Mouse (Mus musculus) lung, embryonic 16.5 days (tissue): Measurements from ENCODE around the gene Plekha3. TPM values are rescaled to one million over a fixed set of nuclear protein-coding genes. Genes with fewer than 3 reads are reported as not detected.

Source experiments
- polyA plus RNA-seq: library from polyadenylated mRNA; unstranded; fragments of >200 nt; fragmentation: Nextera tagmentation; extraction: Ambion mirVana; gene quantifications from 2 replicates; pipeline ENCODE4 v1.2.1, GENCODE M21; 2015

Gene Plekha3
- polyA plus RNA-seq, 1 experiment from 2014 or later = 3.9 TPM

Other genes starting within 250 kb of the Plekha3 start
- 63.9 and 67.5 TPM in 2 replicates for gene Prkra, start 27.3 kb upstream of the Plekha3 start, polyA plus RNA-seq
- 0.23 and 0.63 TPM in 2 replicates for gene Pjvk, start 26.8 kb upstream of the Plekha3 start, polyA plus RNA-seq
- 73.5 and 79.7 TPM in 2 replicates for gene Fkbp7, start 2.2 kb upstream of the Plekha3 start, polyA plus RNA-seq